Mouse (Mus musculus): ENCODE data around the gene Bcl2l2. TPM values are rescaled to one million over a fixed set of nuclear protein-coding genes. Genes with fewer than 3 reads are reported as not detected.

Gene Bcl2l2
- total RNA-seq, 2 experiments from 2014 or later, result 132 to 137 TPM

DNA sequence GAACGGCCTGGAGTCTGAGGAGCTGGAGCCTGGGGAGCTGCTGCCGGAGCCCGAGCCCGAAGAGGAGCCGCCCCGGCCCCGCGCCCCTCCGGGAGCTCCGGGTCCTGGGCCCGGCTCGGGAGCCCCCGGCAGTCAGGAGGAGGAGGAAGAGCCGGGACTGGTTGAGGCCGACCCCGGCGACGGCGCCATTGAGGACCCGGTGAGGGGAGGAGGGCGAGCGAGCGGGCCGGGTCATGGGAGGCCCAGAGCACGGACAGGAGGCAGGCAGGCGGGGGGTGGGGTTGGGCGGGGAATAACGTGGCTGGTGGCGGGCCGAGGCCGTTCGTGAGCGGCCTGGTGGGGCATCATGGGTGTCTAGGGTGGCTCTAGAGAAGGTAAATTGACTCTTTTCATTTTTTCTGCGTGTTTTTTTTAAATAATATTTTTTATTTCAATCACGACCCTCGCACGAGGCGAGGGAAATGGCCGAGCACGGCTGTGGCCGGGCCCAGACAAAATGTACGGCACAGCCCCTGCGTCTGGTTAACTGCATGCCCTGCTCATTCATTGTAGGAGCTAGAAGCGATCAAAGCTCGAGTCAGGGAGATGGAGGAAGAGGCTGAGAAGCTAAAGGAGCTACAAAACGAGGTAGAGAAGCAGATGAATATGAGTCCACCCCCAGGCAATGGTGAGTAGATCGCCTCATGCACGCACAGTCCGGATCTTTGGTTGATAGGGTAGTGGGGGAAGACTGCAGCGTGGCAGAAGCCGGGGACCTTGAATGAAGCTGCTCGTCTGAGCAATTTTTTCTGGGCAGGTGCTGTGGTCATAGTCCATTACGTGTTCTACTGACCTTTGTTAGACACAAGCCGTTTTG lies 11.3 kb downstream of the Bcl2l2 start:
- Histone ChIP-seq H3K27ac (peak overlapping the region; percentile 98), H3K4me3 (peak overlapping the region; percentile 96)
- TF ChIP-seq CTCF (IDR thresholded peaks at IDR 0.05), result no peak
- intact Hi-C loops (cut with DNase I), result loop anchor here (1.0 to 5.0 kb wide), 2 partner anchors 120 to 198 kb away; partner anchors contain the start of genes Thtpa and Zfhx2
- peak in 1 of 2 experiments; percentile 57 for DNase-seq (ENCODE audit: extremely low spot score in 1 of 2, low spot score in 2 of 2)

- no peak for TF ChIP-seq CTCF (IDR thresholded peaks at IDR 0.05)
- Histone ChIP-seq H3K27ac (no peak overlapping the region), H3K4me3 (no peak overlapping the region)
- intact Hi-C loops (cut with DNase I), result loop anchor here (5.0 kb wide), 1 partner anchor 195 kb away; the partner anchor contains the start of genes Thtpa and Zfhx2
- DNase-seq (ENCODE audit: extremely low spot score in 1 of 2, low spot score in 2 of 2), result no peak
These were observed 14.3 kb downstream of the Bcl2l2 start for GRCm38 (mm10) chr14:54897445-54897844.

DNA sequence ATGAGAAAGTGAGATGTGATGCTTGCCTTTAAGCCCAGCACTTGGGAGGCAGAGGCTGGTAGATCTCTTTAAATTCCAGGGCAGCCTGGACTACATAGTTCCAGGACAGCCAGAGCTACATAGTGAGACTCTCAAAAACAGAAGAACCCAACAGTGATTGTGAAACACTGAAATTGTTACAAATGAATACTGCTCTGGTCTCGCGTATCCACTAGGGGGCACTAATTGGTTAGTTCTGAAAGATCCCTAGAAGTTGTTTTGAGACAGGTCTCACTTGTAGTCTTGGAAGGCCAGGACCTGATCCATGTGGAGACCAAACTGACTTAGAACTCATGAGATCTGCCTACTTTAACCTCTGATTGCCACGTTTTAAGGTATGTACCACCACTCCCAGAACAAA lies 17.2 kb downstream of the Bcl2l2 start:
- no peak overlapping the region for H3K27ac ChIP-seq
- intact Hi-C loops (cut with DNase I), result loop anchor here (1.0 to 2.0 kb wide), 2 partner anchors 39 to 114 kb away; partner anchors contain the start of gene Ngdn
- peak; percentile 88 for TF ChIP-seq CTCF (IDR thresholded peaks at IDR 0.05)
- H3K4me3 ChIP-seq, result no peak overlapping the region
- DNase-seq (ENCODE audit: extremely low spot score in 1 of 2, low spot score in 2 of 2), result peak; percentile 52 to 69

DNA sequence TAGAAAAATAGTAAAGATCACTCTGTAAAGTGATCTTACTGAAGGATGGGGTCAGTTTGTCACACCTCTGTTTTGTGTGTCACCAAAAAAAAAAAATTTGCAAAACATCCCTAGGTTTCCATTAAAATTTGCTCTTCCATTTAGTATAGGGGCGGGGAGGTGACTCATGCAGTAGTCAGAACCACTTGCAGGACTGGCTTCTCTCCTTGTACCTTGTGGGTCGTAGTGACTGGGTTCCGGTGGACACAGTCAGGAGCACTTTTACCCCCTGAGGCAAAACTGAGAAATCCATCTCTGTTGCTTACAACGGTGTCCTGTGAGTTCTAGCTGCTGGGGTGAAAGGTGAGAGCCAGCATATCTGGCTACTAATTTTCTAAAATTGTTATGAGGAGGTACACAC lies 20.5 kb downstream of the Bcl2l2 start:
- no peak for TF ChIP-seq CTCF (IDR thresholded peaks at IDR 0.05)
- no peak for DNase-seq (ENCODE audit: extremely low spot score in 1 of 2, low spot score in 2 of 2)
- Histone ChIP-seq H3K27ac (no peak overlapping the region), H3K4me3 (no peak overlapping the region)
- intact Hi-C loops (cut with DNase I), result no loop called here

DNA sequence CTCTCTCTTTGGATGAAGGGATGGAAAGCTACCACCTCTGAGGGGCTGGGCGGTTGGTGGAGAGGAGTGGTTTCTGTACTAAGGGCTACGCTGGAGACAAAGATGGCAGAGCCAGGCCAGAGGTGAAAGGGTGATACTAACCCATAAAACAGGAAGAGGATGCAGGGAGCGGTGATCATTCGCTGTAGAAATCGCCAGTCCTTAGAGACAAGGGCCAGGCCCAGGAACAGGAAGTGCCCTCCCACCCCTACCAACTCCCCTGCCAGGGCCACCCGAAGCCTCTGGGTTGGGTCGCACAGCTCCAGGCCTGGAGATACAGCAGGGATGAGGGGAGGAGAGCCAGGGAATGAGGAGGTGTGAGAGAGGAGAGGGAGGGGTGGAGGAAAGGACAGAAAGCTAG lies 25.5 kb downstream of the Bcl2l2 start:
- no peak for DNase-seq (ENCODE audit: extremely low spot score in 1 of 2, low spot score in 2 of 2)
- intact Hi-C loops (cut with DNase I), result no loop called here
- no peak for TF ChIP-seq CTCF (IDR thresholded peaks at IDR 0.05)
- no peak overlapping the region for H3K4me3 ChIP-seq
- peak overlapping the region; percentile 50; the same call in 1 of the 2 replicates for H3K27ac ChIP-seq

DNA sequence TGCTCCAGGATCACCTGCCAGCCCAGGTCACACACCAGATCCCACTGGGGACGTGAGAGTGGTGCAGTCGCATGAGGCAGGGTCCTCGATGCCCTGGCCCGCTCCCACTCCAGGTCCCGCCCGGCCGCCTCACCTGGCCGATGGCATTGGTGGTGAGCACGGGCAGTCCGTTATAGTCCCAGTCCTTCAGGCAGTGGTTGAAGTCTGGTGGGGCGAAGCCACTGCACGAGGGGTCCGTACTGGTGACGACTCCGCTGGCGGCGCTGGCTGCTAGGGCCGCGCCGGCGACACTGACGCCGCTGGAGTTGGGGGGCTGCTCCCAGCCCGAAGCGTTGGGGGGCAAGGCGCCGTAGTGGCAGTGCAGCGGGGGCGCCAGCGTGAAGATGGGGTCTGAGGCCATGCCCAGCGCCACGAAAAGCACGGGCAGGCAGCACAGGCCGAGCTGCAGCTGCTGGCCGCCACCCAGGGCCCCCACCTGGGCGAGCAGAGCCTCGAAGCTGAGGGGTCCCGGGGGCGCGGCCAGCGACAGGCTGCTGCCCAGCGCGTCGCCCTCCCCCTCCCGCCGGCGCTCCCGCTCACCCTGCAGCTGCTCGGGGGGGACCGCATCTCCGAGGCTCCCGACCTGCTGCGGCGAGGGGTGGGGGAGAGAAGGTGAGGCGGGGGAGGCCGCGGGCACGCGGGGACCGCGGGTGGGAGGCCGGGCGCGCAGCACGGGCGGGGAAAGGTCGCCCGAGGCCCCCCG lies 29.1 kb downstream of the Bcl2l2 start:
- no peak for TF ChIP-seq CTCF (IDR thresholded peaks at IDR 0.05)
- Histone ChIP-seq H3K4me3 (peak overlapping the region; percentile 99), H3K27ac (peak overlapping the region; percentile 99)
- peak; percentile 34 to 35 for DNase-seq (ENCODE audit: extremely low spot score in 1 of 2, low spot score in 2 of 2)
- intact Hi-C loops (cut with DNase I), result loop anchor here (5.0 kb wide), 1 partner anchor 185 kb away; no protein-coding TSS in a partner anchor

DNA sequence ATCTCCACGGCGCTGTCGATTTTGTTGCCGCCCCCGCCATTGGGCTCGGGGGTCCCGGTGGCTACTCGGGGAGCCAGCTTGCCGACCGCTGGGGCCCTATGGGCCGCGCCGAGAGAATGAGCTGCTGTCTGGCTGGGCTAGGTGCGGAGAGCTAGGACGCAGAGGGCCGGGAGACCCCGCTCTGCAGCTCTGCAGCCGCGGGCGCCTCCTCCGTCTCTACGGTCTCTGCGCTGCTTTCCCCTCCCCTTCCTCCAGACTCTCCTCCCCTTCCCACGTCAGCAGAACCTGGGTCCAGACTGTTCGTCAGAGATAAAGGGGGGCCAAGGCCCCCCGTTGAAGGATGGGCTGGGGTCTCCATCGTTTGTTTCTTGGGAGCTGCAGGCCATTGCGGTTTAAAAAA lies 29.7 kb downstream of the Bcl2l2 start, which contains the start of gene Slc22a17:
Gene Slc22a17 (minus strand): TSS at position 247 of the 400 bp plus-strand sequence.
- Histone ChIP-seq H3K27ac (peak within 1 kb of the TSS; percentile 99), H3K4me3 (peak within 1 kb of the TSS; percentile 99)
- intact Hi-C loops (cut with DNase I), result loop anchor here (5.0 kb wide), 1 partner anchor 184 kb away; no protein-coding TSS in a partner anchor
- no peak for TF ChIP-seq CTCF (IDR thresholded peaks at IDR 0.05)
- peak; percentile 82 to 84 for DNase-seq (ENCODE audit: extremely low spot score in 1 of 2, low spot score in 2 of 2)

DNA sequence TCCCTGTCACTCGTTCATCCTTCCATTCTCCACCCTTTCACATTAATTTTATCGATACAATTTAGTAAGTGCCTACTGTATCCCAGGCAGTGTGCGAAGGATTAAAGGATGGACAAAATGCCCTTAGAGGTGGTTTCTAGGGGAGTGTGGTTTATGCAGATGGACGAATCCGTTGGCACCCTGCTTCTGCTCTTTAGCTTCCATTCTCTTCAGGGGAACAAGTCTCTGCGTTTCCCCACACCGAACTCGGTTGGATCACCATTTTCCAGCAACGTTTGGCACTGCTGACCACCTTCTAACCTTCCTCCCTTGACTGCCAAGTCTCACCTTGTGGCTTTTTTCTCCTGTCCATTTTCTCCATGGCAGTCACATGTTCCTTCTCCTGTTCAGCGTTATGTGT lies 30.2 kb downstream of the Bcl2l2 start:
- intact Hi-C loops (cut with DNase I), result loop anchor here (5.0 kb wide), 1 partner anchor 184 kb away; no protein-coding TSS in a partner anchor

DNA sequence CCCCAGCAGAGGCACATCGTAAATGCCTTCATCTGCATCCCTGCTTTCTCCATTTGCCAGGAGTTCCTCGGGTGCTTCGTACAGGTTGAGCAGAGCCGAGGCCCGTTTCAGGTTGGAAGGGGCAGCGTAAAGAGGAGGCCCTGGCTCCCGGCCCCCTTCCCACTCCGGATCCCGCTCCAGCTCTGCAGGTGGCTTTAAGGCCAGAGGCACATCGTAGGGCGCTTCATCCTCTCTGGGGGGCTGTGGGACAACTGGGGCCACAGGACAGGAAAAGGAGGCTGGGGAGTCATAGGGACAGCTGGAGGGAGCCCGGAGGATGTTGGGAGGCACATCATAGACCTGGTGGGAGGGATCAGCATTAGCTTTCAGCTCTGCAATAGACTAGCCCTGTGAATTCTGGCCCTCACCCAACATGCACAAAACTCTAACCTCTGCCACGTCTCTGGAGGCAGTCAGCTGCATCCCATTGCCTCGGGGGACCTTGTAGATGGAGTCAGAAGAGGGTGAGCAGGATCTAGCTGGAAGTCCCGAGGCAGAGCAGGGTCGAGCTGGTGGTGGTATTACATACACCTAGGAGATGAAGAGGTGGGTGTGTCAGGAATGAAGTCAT lies 37.0 kb downstream of the Bcl2l2 start:
- Histone ChIP-seq H3K4me3 (no peak overlapping the region), H3K27ac (no peak overlapping the region)
- DNase-seq (ENCODE audit: extremely low spot score in 1 of 2, low spot score in 2 of 2), result no peak
- no peak for TF ChIP-seq CTCF (IDR thresholded peaks at IDR 0.05)
- intact Hi-C loops (cut with DNase I), result no loop called here

More for the DNA sequence above, 30.2 kb downstream of the Bcl2l2 start:
- DNase-seq (ENCODE audit: extremely low spot score in 1 of 2, low spot score in 2 of 2), result no peak
- Histone ChIP-seq H3K4me3 (peak overlapping the region; percentile 99), H3K27ac (peak overlapping the region; percentile 99)
- no peak for TF ChIP-seq CTCF (IDR thresholded peaks at IDR 0.05)

DNA sequence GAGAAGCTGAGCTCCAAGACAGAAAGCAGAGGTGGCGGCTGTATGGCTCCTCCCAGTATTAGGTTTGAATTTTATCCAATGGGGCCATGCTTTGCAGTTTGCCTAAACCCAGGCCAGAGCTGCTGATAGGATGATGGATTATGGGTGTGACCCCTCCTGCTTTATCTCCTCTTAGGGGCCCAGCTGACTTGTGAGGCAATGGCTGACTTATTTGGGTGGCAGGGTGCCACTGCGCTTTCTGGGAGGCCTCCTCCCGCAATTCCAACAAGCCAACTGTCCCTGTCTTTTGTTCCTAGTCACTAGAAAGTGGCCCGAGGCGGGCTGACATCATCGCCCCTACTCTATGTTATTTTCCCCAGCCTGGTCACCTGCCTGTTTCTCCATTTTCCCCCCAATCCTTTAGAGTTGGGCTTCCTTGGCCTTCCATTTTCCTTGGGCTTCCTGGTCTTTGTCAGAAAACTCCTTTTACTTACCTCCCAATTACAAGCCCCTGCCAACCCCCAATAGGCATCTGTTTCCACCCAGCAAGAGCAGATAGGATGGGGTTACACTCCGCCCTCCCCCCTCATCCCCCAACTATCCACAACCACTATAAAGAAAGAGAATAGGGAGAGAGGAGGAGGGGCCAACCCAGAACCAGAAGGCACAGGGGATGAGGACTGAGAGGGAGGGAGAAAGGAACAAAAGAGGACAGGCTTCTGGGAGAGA lies 41.6 kb downstream of the Bcl2l2 start:
- H3K4me3 ChIP-seq, result no peak overlapping the region
- no peak for TF ChIP-seq CTCF (IDR thresholded peaks at IDR 0.05)
- no peak for DNase-seq (ENCODE audit: extremely low spot score in 1 of 2, low spot score in 2 of 2)
- H3K27ac ChIP-seq, result no peak overlapping the region; the same call in 1 of the 2 replicates
- intact Hi-C loops (cut with DNase I), result no loop called here
